Mouse (Mus musculus) hindbrain, postnatal 0 days (tissue): Measurements from ENCODE around the gene Mapkapk3. TPM values are rescaled to one million over a fixed set of nuclear protein-coding genes. Genes with fewer than 3 reads are reported as not detected.

ENCODE experiments used
- ATAC-seq: fragments of 200-750 bp; cut with Nextera tagmentation; 2 replicates; pipeline ENCODE4 v1.8.0; 2017; ENCODE audit warnings: mild to moderate bottlenecking, moderate TSS enrichment, moderate library complexity
- DNase-seq: peaks from one replicate; pipeline ENCODE4 v3.0.0-alpha.2; 2015; ENCODE audit warnings: low spot score
- H3K27ac ChIP-seq: fragments of 300-500 bp; sonication (generic); 2 replicates; pipeline ENCODE4 v1.5.1; 2014; ENCODE audit warnings: mild to moderate bottlenecking
- H3K27me3 ChIP-seq: fragments of 300-500 bp; sonication (generic); 2 replicates; pipeline ENCODE4 v1.6.1; 2014; ENCODE audit warnings: low read length, mixed read lengths; ENCODE audit not compliant: insufficient read depth
- H3K36me3 ChIP-seq: fragments of 300-500 bp; sonication (generic); 2 replicates; pipeline ENCODE4 v1.6.1; 2014; ENCODE audit warnings: low read length, mixed read lengths; ENCODE audit not compliant: insufficient read depth
- H3K4me1 ChIP-seq: fragments of 300-500 bp; sonication (generic); 2 replicates; pipeline ENCODE4 v1.6.1; 2014; ENCODE audit warnings: antibody characterized with exemption, low read length, mixed read lengths; ENCODE audit not compliant: insufficient read depth
- H3K4me2 ChIP-seq: fragments of 300-500 bp; sonication (generic); 2 replicates; pipeline ENCODE4 v1.6.1; 2014; ENCODE audit warnings: low read depth, mild to moderate bottlenecking, low read length, moderate library complexity, mixed read lengths
- H3K4me3 ChIP-seq: fragments of 300-500 bp; sonication (generic); 2 replicates; pipeline ENCODE4 v1.5.1; 2014; ENCODE audit warnings: low read length
- H3K9ac ChIP-seq: fragments of 300-500 bp; sonication (generic); replicated peaks from 2 replicates; pipeline ENCODE4 v1.6.1; 2014; ENCODE audit warnings: mild to moderate bottlenecking, low read length, moderate library complexity, mixed read lengths
- H3K9me3 ChIP-seq: fragments of 300-500 bp; sonication (generic); 2 replicates; pipeline ENCODE4 v1.6.1; 2016; ENCODE audit warnings: low read length, mixed read lengths
- CTCF ChIP-seq: IDR thresholded peaks from 2 replicates; pipeline ENCODE4 v1.5.1; 2016; ENCODE audit warnings: antibody characterized with exemption, control low read depth, low read depth
- WGBS: fragments of 180-500 bp; shearing (Covaris S2); extraction: QIAGEN DNeasy Blood & Tissue Kit; methylation state at CpG from one replicate; pipeline ENCODE4 v1.1.7; 2014; 5-methylcytosine and 5-hydroxymethylcytosine counted together
- polyA plus RNA-seq: library from polyadenylated mRNA; unstranded; fragments of >200 nt; fragmentation: Nextera tagmentation; extraction: Ambion mirVana; gene quantifications from 2 replicates; pipeline ENCODE4 v1.2.1, GENCODE M21; 2015
- total RNA-seq: library from RNA; depleted of rRNA; stranded (reverse); fragments of >200 nt; gene quantifications from 2 replicates; pipeline ENCODE4 v1.2.3, GENCODE M21; 2014

The Mapkapk3 gene
- total and polyA plus RNA-seq, 2 experiments from 2014 or later, result 3.0 to 3.8 TPM

GRCm38 (mm10) chr9:107304383-107304782 is 14.7 kb upstream of the Mapkapk3 start:
- H3K27ac ChIP-seq, result no peak overlapping the region
- no peaks in the 10 kb centered on the region for H3K9me3 ChIP-seq
- no peak overlapping the region for H3K4me2 ChIP-seq
- no peaks in the 10 kb centered on the region for H3K4me1 ChIP-seq
- no peak for TF ChIP-seq CTCF
- H3K27me3 ChIP-seq, result no peaks in the 10 kb centered on the region
- H3K4me3 ChIP-seq, result no peak overlapping the region
- WGBS, result 95% methylated on average over 3 of the region's 3 CpGs
- no peak overlapping the region for H3K9ac ChIP-seq
- ATAC-seq (no peak), DNase-seq (no peak)
- peaks cover 13% of the 10 kb centered on the region for H3K36me3 ChIP-seq

- H3K4me3 ChIP-seq, result no peak overlapping the region
- no peaks in the 10 kb centered on the region for H3K4me1 ChIP-seq
- 77% methylated on average over 5 of the region's 5 CpGs for WGBS
Measured at GRCm38 (mm10) chr9:107303900-107304299, 14.2 kb upstream of the Mapkapk3 start.

DNA sequence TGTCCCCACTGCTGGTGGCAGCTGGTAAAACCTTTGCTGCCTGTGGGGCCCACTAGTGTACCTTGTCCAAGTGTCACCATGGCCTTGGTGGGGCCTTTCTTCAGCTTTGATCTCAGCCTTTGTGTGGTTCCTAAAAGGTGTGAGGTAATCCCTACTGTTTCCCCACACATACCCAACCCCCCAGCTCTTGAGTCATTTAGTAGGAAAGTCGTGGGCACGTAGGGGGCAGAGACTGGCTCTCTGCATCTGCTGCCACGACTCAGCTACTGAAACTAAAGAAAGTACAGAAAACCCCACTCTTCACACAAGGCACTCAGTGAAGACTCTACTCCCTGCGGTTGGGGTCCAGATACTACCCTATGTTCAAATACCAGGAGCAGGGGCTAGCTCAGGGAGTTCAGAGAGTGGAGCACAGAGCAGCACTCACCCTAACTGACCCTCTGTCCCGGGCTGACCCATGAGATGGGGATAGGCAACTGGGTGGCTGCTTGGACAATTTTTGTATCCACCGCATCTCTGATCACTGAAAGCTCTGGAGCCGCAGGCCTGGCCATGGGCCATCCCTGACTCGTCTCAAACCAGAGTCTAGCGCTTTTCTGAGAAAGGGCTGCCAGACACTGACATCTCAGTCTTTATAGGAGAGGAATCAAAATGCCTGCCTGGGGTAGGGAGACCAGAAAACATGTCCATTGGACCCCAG is 13.6 kb upstream of the Mapkapk3 start:
- Histone ChIP-seq H3K36me3 (peaks cover 13% of the 10 kb centered on the region), H3K9ac (no peak overlapping the region), H3K27ac (no peak overlapping the region), H3K27me3 (no peaks in the 10 kb centered on the region), H3K4me3 (no peak overlapping the region), H3K4me1 (no peaks in the 10 kb centered on the region; the same call in 1 of the 2 replicates), H3K4me2 (no peak overlapping the region), H3K9me3 (no peaks in the 10 kb centered on the region)
- TF ChIP-seq CTCF, result no peak
- ATAC-seq (no peak), DNase-seq (no peak)
- WGBS, result 75% methylated on average over 9 of the region's 9 CpGs

More at GRCm38 (mm10) chr9:107303900-107304299, 14.2 kb upstream of the Mapkapk3 start:
- no peak for ATAC-seq
- H3K4me2 ChIP-seq, result no peak overlapping the region
- no peak for DNase-seq
- peaks cover 13% of the 10 kb centered on the region for H3K36me3 ChIP-seq
- no peak overlapping the region for H3K27ac ChIP-seq
- no peaks in the 10 kb centered on the region for H3K9me3 ChIP-seq
- H3K27me3 ChIP-seq, result no peaks in the 10 kb centered on the region
- H3K9ac ChIP-seq, result no peak overlapping the region
- no peak for TF ChIP-seq CTCF

- 88% methylated on average over 7 of the region's 7 CpGs for WGBS
- Histone ChIP-seq H3K27me3 (no peaks in the 10 kb centered on the region), H3K4me3 (no peak overlapping the region), H3K9ac (no peak overlapping the region), H3K4me2 (no peak overlapping the region), H3K4me1 (no peaks in the 10 kb centered on the region; the same call in 1 of the 2 replicates), H3K9me3 (no peaks in the 10 kb centered on the region), H3K36me3 (peaks cover 13% of the 10 kb centered on the region), H3K27ac (no peak overlapping the region)
- no peak for TF ChIP-seq CTCF
- no peak for ATAC-seq
- DNase-seq, result no peak
Measured at GRCm38 (mm10) chr9:107302592-107302991, 12.9 kb upstream of the Mapkapk3 start.

- DNase-seq (no peak), ATAC-seq (no peak)
- Histone ChIP-seq H3K36me3 (peaks cover 13% of the 10 kb centered on the region), H3K4me3 (no peak overlapping the region), H3K27ac (no peak overlapping the region), H3K27me3 (no peaks in the 10 kb centered on the region), H3K4me1 (no peaks in the 10 kb centered on the region; the same call in 1 of the 2 replicates), H3K9me3 (no peaks in the 10 kb centered on the region), H3K9ac (no peak overlapping the region), H3K4me2 (no peak overlapping the region)
- 88% methylated on average over 17 of the region's 17 CpGs for WGBS
- TF ChIP-seq CTCF, result no peak
Measured at GRCm38 (mm10) chr9:107301554-107302331, 12.1 kb upstream of the Mapkapk3 start.

DNA sequence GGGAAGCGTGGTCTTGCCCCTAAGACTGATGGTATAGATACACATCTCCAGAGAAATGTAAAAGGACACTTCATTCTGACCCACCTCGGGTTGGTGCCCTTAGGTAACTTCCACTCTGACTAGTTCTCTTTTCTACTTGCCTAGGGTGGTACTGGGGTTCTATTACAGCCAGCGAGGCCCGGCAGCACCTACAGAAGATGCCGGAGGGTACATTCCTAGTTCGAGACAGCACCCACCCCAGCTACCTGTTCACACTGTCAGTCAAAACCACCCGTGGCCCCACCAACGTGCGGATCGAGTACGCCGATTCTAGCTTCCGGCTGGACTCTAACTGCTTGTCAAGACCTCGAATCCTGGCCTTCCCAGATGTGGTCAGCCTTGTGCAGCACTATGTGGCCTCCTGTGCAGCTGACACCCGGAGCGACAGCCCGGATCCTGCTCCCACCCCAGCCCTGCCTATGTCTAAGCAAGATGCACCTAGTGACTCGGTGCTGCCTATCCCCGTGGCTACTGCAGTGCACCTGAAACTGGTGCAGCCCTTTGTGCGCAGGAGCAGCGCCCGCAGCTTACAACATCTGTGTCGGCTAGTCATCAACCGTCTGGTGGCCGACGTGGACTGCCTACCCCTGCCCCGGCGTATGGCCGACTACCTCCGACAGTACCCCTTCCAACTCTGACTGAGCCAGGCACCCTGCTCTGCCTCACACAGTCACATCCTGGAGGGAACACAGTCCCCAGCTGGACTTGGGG is 10.7 kb upstream of the Mapkapk3 start:
- Histone ChIP-seq H3K27ac (no peak overlapping the region), H3K4me2 (no peak overlapping the region), H3K4me1 (no peaks in the 10 kb centered on the region; the same call in 1 of the 2 replicates), H3K9me3 (no peaks in the 10 kb centered on the region), H3K4me3 (no peak overlapping the region), H3K36me3 (peaks cover 13% of the 10 kb centered on the region), H3K27me3 (no peaks in the 10 kb centered on the region), H3K9ac (no peak overlapping the region)
- ATAC-seq, result no peak
- no peak for DNase-seq
- no peak for TF ChIP-seq CTCF
- 94% methylated on average over 30 of the region's 30 CpGs for WGBS
